Comparison of ENCODE assay signal across 8 mouse cellular contexts in genomic region chr5:115732176-115732848, GRCm38 (mm10). TPM values are rescaled to one million over a fixed set of nuclear protein-coding genes. Genes with fewer than 3 reads are reported as not detected.
DNase-seq lines count a peak whose midpoint lies in the region; ATAC-seq and TF ChIP-seq lines count a peak whose summit lies in the region.

No protein-coding gene starts in this region.

- ATAC-seq in liver, embryonic 16.5 days (ENCODE audit: low read depth), result peak; percentile 86
- ATAC-seq in neural tube, embryonic 14.5 days (ENCODE audit: low read depth), result peak; percentile 88

- intact Hi-C loops in heart, postnatal 10 days (cut with DNase I), result loop anchor here (5.0 kb wide), 1 partner anchor 80 kb away; no protein-coding TSS in a partner anchor

- H3K4me1 ChIP-seq in forebrain, embryonic 10.5 days, result peaks cover 21% of the 10 kb centered on the region
- H3K4me1 ChIP-seq in liver, embryonic 16.5 days (ENCODE audit: control insufficient read depth, low read depth, low read length), result peaks cover 13% of the 10 kb centered on the region
- H3K4me1 ChIP-seq in neural tube, embryonic 14.5 days (ENCODE audit: control insufficient read depth, insufficient read depth, low read length), result peaks cover 13% of the 10 kb centered on the region
- H3K4me1 ChIP-seq in testis, adult 2 months (ENCODE audit: control insufficient read depth, insufficient read depth, low read length), result peaks cover 12% of the 10 kb centered on the region

- peaks cover 33% of the 10 kb centered on the region for H3K27me3 ChIP-seq in forebrain, embryonic 10.5 days (ENCODE audit: poor library complexity, severe bottlenecking)
- H3K27me3 ChIP-seq in liver, embryonic 16.5 days (ENCODE audit: control insufficient read depth, insufficient read depth, low read depth, low read length), result peaks cover 49% of the 10 kb centered on the region
- H3K27me3 ChIP-seq in neural tube, embryonic 14.5 days (ENCODE audit: control insufficient read depth, insufficient read depth, low read length), result no peaks in the 10 kb centered on the region; the same call in 1 of the 2 replicates
- no peaks in the 10 kb centered on the region for H3K27me3 ChIP-seq in testis, adult 2 months (ENCODE audit: control insufficient read depth, insufficient read depth, low read length)

- under 1% methylated on average over 89 of the region's 91 CpGs for WGBS in forebrain, embryonic 10.5 days
- WGBS in large intestine, adult 2 months, result under 1% methylated on average over 84 of the region's 91 CpGs
- WGBS in liver, embryonic 16.5 days (ENCODE audit: insufficient replicate concordance), result 1% methylated on average over 61 of the region's 91 CpGs
- under 1% methylated on average over 54 of the region's 91 CpGs for WGBS in neural tube, embryonic 14.5 days

- H3K27ac ChIP-seq in forebrain, embryonic 10.5 days, result peak overlapping the region; percentile 78
- H3K27ac ChIP-seq in liver, embryonic 16.5 days (ENCODE audit: low read length), result no peak overlapping the region
- H3K27ac ChIP-seq in neural tube, embryonic 14.5 days (ENCODE audit: low read depth, low read length), result peak overlapping the region; percentile 97
- H3K27ac ChIP-seq in testis, adult 2 months (ENCODE audit: control insufficient read depth, insufficient read depth, low read depth, low read length), result peak overlapping the region; percentile 58

- peak overlapping the region; percentile 71 for H3K4me3 ChIP-seq in forebrain, embryonic 10.5 days
- peak overlapping the region; percentile 62 for H3K4me3 ChIP-seq in liver, embryonic 16.5 days (ENCODE audit: low read depth, low read length)
- H3K4me3 ChIP-seq in neural tube, embryonic 14.5 days (ENCODE audit: low read depth, low read length), result peak overlapping the region; percentile 74
- peak overlapping the region; percentile 90 for H3K4me3 ChIP-seq in testis, adult 2 months (ENCODE audit: control insufficient read depth, low read depth, low read length)

- no peak for TF ChIP-seq CTCF in testis, adult 2 months (IDR thresholded peaks at IDR 0.05; ENCODE audit: control insufficient read depth, insufficient read depth, insufficient replicate concordance, low read depth, low read length)

- no peaks in the 10 kb centered on the region for H3K36me3 ChIP-seq in forebrain, embryonic 10.5 days (replicated peaks)
- H3K36me3 ChIP-seq in liver, embryonic 16.5 days (ENCODE audit: control insufficient read depth, insufficient read depth), result no peaks in the 10 kb centered on the region
- no peaks in the 10 kb centered on the region for H3K36me3 ChIP-seq in neural tube, embryonic 14.5 days (ENCODE audit: control insufficient read depth, insufficient read depth, low read length)
- no peaks in the 10 kb centered on the region for H3K36me3 ChIP-seq in testis, adult 2 months (ENCODE audit: control insufficient read depth, insufficient read depth, low read length)

- no peaks in the 10 kb centered on the region for H3K9me3 ChIP-seq in forebrain, embryonic 10.5 days
- H3K9me3 ChIP-seq in liver, embryonic 16.5 days (replicated peaks; ENCODE audit: control insufficient read depth, low read length), result 0 out of 2 replicates have a peak, but pooled peaks cover 2% of the 10 kb centered on the region
- H3K9me3 ChIP-seq in neural tube, embryonic 14.5 days (ENCODE audit: control insufficient read depth, low read length), result no peaks in the 10 kb centered on the region

- peak overlapping the region; percentile 85 for H3K4me2 ChIP-seq in liver, embryonic 16.5 days (ENCODE audit: low read depth, low read length)
- peak overlapping the region; percentile 73 for H3K4me2 ChIP-seq in neural tube, embryonic 14.5 days (ENCODE audit: low read depth, low read length)

- peak; percentile 99 for DNase-seq in CD8-positive naive resting alpha-beta T cell, adult 2 months (ENCODE audit: low read depth in 2 of 2, low spot score in 2 of 2)
- DNase-seq in c-Kit-positive CD71-negative TER-119-negative erythroid progenitor cells, embryonic 14.5 days (ENCODE audit: low read depth), result peak; percentile 76
- peak; percentile 88 for DNase-seq in forebrain, embryonic 10.5 days (ENCODE audit: extremely low spot score, low spot score)
- peak; percentile 61 to 64 for DNase-seq in heart, postnatal 10 days
- peak; percentile 56 for DNase-seq in large intestine, adult 2 months (ENCODE audit: low read depth, low spot score)

- 0 out of 2 replicates have a peak, but pooled peaks have one; percentile 11 for TF ChIP-seq POLR2A in testis, adult 2 months (IDR thresholded peaks at IDR 0.05; ENCODE audit: control insufficient read depth, low read depth, low read length)

- no peak overlapping the region for H3K9ac ChIP-seq in liver, embryonic 16.5 days (ENCODE audit: low read depth, low read length)
- H3K9ac ChIP-seq in neural tube, embryonic 14.5 days (replicated peaks; ENCODE audit: low read depth, low read length), result peak overlapping the region; percentile 84

RNA-seq across cellular contexts. Expression of gene Bicdl1, which starts 0.9 kb away (rescaled TPM):
- polyA plus RNA-seq in forebrain, embryonic 10.5 days (2016; fragmentation: Nextera tagmentation; extraction: Ambion mirVana), result 7.5 and 8.3 TPM in 2 replicates
- 1 to 10 TPM; 7.2 to 9.7 TPM for total RNA-seq in heart, postnatal 10 days (2021)
- 11.6 and 12.2 TPM in 2 replicates for polyA plus RNA-seq in large intestine, adult 2 months (2012; rRNA removed)
- polyA plus RNA-seq in liver, embryonic 16.5 days (2015; fragmentation: Nextera tagmentation; extraction: Ambion mirVana), result 1.3 and 1.6 TPM in 2 replicates
- 34.7 and 42.5 TPM in 2 replicates for polyA plus RNA-seq in neural tube, embryonic 14.5 days (2014; fragmentation: Nextera tagmentation; extraction: Ambion mirVana)
- polyA plus RNA-seq in testis, adult 2 months (2012; rRNA removed), result 13.2 and 14.0 TPM in 2 replicates
